Comparison of ENCODE assay signal across 15 mouse cellular contexts in genomic region chr9:69769091-69769948, GRCm38 (mm10). TPM values are rescaled to one million over a fixed set of nuclear protein-coding genes. Genes with fewer than 3 reads are reported as not detected.
DNase-seq lines count a peak whose midpoint lies in the region; ATAC-seq and TF ChIP-seq lines count a peak whose summit lies in the region.
"Had no signal": no experiment of that assay in that cellular context is flagged by ENCODE, and none has a peak within 500 bp of the region (broad histone marks: within the 10 kb centered on the region; RNA-seq: fewer than 3 reads in every experiment).

No protein-coding gene starts in this region.

- TF ChIP-seq POLR2A in ES-Bruce4 (IDR thresholded peaks at IDR 0.05; ENCODE audit: insufficient read depth, low read length), result no peak

- no peak overlapping the region for H3K27ac ChIP-seq in ES-Bruce4 (ENCODE audit: insufficient read depth, low read length)
- H3K27ac ChIP-seq in hindbrain, embryonic 12.5 days, result no peak overlapping the region
- H3K27ac ChIP-seq in midbrain, embryonic 16.5 days (ENCODE audit: low read length), result 0 out of 2 replicates have a peak overlapping the region, but pooled peaks have one; percentile 40

- peaks cover 34% of the 10 kb centered on the region for H3K27me3 ChIP-seq in ES-Bruce4 (ENCODE audit: control insufficient read depth, insufficient read depth, low read length, poor library complexity, severe bottlenecking)
- H3K27me3 ChIP-seq in hindbrain, embryonic 12.5 days, result peaks cover 92% of the 10 kb centered on the region
- peaks cover 33% of the 10 kb centered on the region for H3K27me3 ChIP-seq in midbrain, embryonic 16.5 days (ENCODE audit: control insufficient read depth, insufficient read depth, low read depth, low read length)

- no peaks in the 10 kb centered on the region for H3K4me1 ChIP-seq in ES-Bruce4 (ENCODE audit: control insufficient read depth, insufficient read depth, low read length)
- H3K4me1 ChIP-seq in hindbrain, embryonic 12.5 days, result peaks cover 30% of the 10 kb centered on the region
- no peaks in the 10 kb centered on the region; the same call in 1 of the 2 replicates for H3K4me1 ChIP-seq in midbrain, embryonic 16.5 days (ENCODE audit: control insufficient read depth, insufficient read depth, low read length)

- H3K36me3 ChIP-seq in ES-Bruce4 (ENCODE audit: control insufficient read depth, insufficient read depth, low read length, poor library complexity, severe bottlenecking), result no peaks in the 10 kb centered on the region
- H3K36me3 ChIP-seq in hindbrain, embryonic 12.5 days, result no peaks in the 10 kb centered on the region
- H3K36me3 ChIP-seq in midbrain, embryonic 16.5 days (ENCODE audit: control insufficient read depth, insufficient read depth, low read length), result no peaks in the 10 kb centered on the region

- TF ChIP-seq EP300 in ES-Bruce4 (IDR thresholded peaks at IDR 0.05; ENCODE audit: insufficient read depth, low read depth, low read length), result no peak

- TF ChIP-seq CTCF in ES-Bruce4 (IDR thresholded peaks at IDR 0.05; ENCODE audit: low read depth, low read length), result no peak

- WGBS in hindbrain, embryonic 12.5 days, result under 1% methylated on average over 36 of the region's 36 CpGs
- WGBS in midbrain, embryonic 16.5 days, result 1% methylated on average over 36 of the region's 36 CpGs

- peak overlapping the region; percentile 9 for H3K4me2 ChIP-seq in hindbrain, embryonic 12.5 days (replicated peaks)
- peak overlapping the region; percentile 38 for H3K4me2 ChIP-seq in midbrain, embryonic 16.5 days (ENCODE audit: low read length)
- H3K4me2 ChIP-seq: liver, embryonic 11.5 days had no signal

- peak overlapping the region; percentile 10; the same call in 1 of the 2 replicates for H3K4me3 ChIP-seq in ES-Bruce4 (ENCODE audit: low read depth, low read length)
- H3K4me3 ChIP-seq in hindbrain, embryonic 12.5 days, result no peak overlapping the region
- peak overlapping the region; percentile 1; the same call in 1 of the 2 replicates for H3K4me3 ChIP-seq in midbrain, embryonic 16.5 days (ENCODE audit: low read depth, low read length)

- no peaks in the 10 kb centered on the region for H3K9me3 ChIP-seq in ES-Bruce4 (replicated peaks; ENCODE audit: control insufficient read depth, insufficient read depth, low read length, poor library complexity, severe bottlenecking)
- no peaks in the 10 kb centered on the region for H3K9me3 ChIP-seq in hindbrain, embryonic 12.5 days (replicated peaks)
- no peaks in the 10 kb centered on the region for H3K9me3 ChIP-seq in midbrain, embryonic 16.5 days (replicated peaks; ENCODE audit: control insufficient read depth, low read length, poor library complexity, severe bottlenecking)

- H3K9ac ChIP-seq in ES-Bruce4 (ENCODE audit: low read depth, poor library complexity, severe bottlenecking), result no peak overlapping the region
- no peak overlapping the region for H3K9ac ChIP-seq in hindbrain, embryonic 12.5 days
- no peak overlapping the region for H3K9ac ChIP-seq in midbrain, embryonic 16.5 days (ENCODE audit: low read depth, low read length)

- peak; percentile 53 for DNase-seq in embryo, embryonic 9.5 days (ENCODE audit: extremely low spot score)
- DNase-seq in adrenal gland, adult (ENCODE audit: inconsistent age in 2 of 2, low spot score in 1 of 2), result no peak
- no peak for DNase-seq in cerebellum, adult 11-12 months
- no peak for DNase-seq in urinary bladder, postnatal 36 days (ENCODE audit: low spot score in 2 of 2)
- DNase-seq: kidney, adult 9 months; lung, postnatal 36 days had no signal

- ATAC-seq in hindbrain, embryonic 12.5 days (ENCODE audit: low FRiP score), result no peak
- no peak for ATAC-seq in midbrain, embryonic 16.5 days
- no peak for ATAC-seq in megakaryocyte progenitor cell, adult 5-6 weeks (replicated peaks; ENCODE audit: poor library complexity)

RNA-seq across cellular contexts. Expression of gene Foxb1, which starts 8.6 kb away (rescaled TPM):
- 0.52 and 0.60 TPM in 2 replicates for polyA plus RNA-seq in ES-Bruce4 (2011; ENCODE audit: insufficient read depth, insufficient read length, low read depth, missing spikeins)
- 5.5 and 7.5 TPM in 2 replicates for polyA plus RNA-seq in hindbrain, embryonic 12.5 days (2016; fragmentation: Nextera tagmentation; extraction: Ambion mirVana)
- polyA plus RNA-seq in midbrain, embryonic 16.5 days (2015; fragmentation: Nextera tagmentation; extraction: Ambion mirVana), result 12.0 and 15.4 TPM in 2 replicates
- total RNA-seq in megakaryocyte progenitor cell, adult 5-6 weeks (2015), result not detected in 2 replicates
- total RNA-seq in megakaryocyte progenitor cell, adult 5-6 weeks (2017), result not detected in 2 replicates
- total RNA-seq: gastrocnemius, adult 8-10 months had no signal
- polyA plus RNA-seq: embryonic facial prominence, embryonic 14.5 days; heart, embryonic 16.5 days; liver, embryonic 11.5 days; urinary bladder, adult 2 months had no signal
